Mouse (Mus musculus) layer of hippocampus, adult 9-10 months (tissue): ENCODE data around the gene Gm20388.

Experiments used
- DNase-seq: peaks from one replicate; pipeline ENCODE4 v3.0.0; 2022; ENCODE audit warnings: low spot score

Gene Gm20388

GRCm38 (mm10) chr8:123823532-123824123, 3913.0 kb downstream of the Gm20388 start:
- no peak for DNase-seq

- DNase-seq = no peak
Observed at GRCm38 (mm10) chr8:123826001-123826400, 3915.4 kb downstream of the Gm20388 start.

GRCm38 (mm10) chr8:123826758-123827157, 3916.1 kb downstream of the Gm20388 start:
- no peak for DNase-seq

- DNase-seq = no peak
Observed at GRCm38 (mm10) chr8:123827523-123827922, 3916.9 kb downstream of the Gm20388 start.

DNA sequence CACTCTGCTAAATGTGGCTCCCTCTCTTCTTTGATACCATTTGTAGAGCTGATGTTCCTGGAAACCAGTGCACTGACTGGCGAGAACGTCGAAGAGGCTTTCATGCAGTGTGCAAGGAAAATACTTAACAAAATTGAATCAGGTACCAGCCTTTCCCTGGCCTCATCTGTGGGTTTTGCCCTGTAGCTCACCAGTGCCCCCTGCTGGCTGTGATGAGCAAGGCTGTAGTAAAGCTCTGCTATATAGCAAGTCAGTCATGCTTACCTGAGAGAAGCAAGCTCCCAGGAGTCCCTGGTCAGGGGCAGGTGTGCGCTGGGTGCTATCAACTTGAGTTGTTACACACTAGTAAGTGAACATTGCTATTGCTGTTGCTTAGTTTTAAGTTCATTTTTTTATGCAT, 3922.1 kb downstream of the Gm20388 start:
- DNase-seq = no peak

GRCm38 (mm10) chr8:123835451-123835850, 3924.8 kb downstream of the Gm20388 start:
- no peak for DNase-seq

DNA sequence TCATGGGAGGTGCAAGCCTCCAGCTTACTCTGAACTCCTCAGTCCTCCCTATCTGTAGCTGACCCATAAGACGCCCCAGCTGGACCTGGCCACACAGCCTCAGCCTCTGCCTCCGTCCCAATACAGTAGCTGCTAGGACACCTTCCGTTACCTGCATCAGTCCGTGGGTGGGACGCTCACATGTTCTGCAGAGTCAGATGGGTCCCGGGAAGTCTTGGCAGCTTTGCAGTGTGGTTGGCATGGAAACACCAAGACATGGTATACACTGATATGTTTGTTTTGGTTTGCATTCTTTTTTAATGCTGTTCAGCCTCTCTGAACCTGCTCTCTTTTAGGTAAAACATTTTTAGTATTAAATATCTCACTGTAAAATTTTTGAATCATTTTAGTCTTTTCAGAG, 3925.7 kb downstream of the Gm20388 start:
- DNase-seq = no peak

GRCm38 (mm10) chr8:123838496-123838895, 3927.9 kb downstream of the Gm20388 start:
- no peak for DNase-seq

DNA sequence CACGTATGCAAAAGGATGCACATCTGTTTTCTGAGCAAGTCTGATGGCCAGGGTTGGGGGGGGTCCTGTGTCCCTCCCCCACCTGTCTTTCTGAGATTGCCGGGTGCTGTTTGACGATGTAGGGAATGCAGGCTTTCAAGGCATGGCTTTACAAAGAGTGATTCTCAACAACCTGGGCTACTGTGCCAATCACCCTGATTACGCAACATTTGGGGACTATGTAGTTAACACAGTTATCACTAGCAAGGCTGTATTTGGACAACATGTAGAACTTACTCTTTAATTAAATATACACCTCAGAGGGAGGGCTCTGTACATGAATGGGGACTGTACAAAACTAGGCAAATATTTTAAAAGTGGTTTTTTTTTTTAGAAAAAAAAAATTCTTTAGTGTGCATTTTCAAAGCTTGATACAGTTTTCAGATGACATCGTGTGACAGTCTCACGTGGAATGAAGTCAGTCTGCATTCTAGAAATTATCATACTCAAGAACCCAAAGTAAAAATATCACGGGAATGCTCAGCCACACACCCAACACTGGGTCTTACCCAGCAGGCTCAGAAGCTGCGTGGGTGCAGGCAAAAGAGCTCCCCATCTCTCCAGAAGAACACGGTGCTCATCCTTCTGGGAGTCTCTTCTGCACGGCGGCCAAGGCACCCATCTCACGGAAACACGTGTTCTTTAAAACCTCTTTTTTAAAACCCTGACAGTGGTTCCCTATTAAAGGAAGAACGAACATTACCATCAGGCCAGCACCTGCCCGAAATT, 3930.1 kb downstream of the Gm20388 start:
- no peak for DNase-seq

DNA sequence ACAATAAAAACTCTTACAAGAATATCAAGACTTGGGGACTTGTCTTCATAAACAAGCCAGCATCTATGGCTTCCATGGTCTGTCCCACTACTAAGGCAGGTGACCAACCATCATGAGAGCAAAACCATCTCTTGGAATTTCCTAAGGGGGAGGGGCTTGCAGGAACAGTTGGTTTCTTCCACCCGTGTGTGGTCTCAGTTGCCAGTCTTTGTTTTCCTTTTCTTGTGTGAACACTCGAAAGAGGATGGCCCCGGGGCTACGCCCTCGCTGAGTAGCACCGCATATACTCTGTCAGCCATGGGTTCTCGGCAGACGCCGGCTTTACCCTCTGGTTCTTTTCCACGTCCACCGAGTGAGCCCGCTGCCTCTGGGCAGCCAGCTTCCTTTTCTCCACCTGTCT, 3931.4 kb downstream of the Gm20388 start:
- DNase-seq = no peak

DNA sequence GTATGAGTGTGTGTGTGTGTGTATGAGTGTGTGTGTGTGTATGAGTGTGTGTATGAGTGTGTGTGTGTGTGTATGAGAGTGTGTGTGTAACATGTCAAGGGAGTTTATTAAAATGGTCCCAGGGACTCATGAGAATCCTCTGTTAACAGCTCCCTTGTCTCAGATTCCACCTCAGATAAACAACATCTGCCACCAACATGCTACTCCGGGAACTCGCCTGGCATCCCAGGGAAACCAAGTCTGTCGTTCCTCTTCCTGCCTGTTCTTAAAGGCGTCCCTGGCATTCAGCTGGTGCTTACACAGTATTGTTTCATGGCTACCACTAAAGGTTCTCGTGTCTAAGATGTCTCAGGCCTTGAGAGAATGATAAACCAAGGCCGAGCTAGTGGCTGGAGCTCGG, 3933.7 kb downstream of the Gm20388 start:
- no peak for DNase-seq

- no peak for DNase-seq
Observed at GRCm38 (mm10) chr8:123845114-123845513, 3934.5 kb downstream of the Gm20388 start.

- DNase-seq = no peak
Observed at GRCm38 (mm10) chr8:123845991-123846390, 3935.3 kb downstream of the Gm20388 start.

- no peak for DNase-seq
Observed at GRCm38 (mm10) chr8:123846509-123846908, 3935.9 kb downstream of the Gm20388 start.

DNA sequence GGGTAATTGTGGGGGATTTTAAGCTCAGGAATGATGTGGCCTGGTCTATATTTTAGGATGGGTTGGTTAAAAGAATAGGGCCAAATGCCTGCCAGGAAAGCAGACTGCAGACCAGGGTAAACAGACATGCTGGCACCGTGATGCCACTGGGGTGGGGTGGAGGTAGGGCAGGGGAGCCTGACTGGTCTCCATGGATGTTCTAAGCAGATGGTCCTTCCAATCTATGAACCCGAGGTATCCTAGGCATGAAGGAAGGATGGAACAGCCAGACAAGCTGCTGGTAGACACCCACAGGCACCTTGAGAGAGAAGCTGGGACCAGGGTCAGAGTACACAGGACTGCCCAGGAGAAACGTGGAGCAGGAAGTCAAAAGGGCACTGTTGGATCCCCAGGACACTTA, 3936.9 kb downstream of the Gm20388 start:
- no peak for DNase-seq

- no peak for DNase-seq
Observed at GRCm38 (mm10) chr8:123849352-123849751, 3938.7 kb downstream of the Gm20388 start.

- DNase-seq = no peak
Observed at GRCm38 (mm10) chr8:123851590-123851989, 3940.9 kb downstream of the Gm20388 start.

DNA sequence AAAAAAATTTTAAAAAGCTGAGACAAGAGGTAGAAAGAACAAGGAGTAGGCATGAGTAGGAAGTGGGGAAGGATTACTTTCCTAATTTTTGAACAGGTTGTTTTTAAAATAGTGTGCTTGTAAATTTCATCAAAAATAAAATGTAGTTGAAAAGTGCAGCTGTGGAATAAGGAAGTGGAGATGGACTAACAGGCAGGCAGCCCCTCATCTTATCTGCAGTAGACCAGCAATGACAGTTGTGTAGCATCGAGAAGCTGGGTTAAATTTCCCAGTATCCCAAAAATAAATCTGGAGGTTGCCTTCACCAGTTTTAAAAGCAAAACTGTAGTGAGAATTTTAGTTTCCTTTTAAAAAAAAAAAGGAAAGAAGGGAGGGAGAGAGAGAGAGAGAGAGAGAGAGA, 3943.6 kb downstream of the Gm20388 start:
- DNase-seq = no peak

GRCm38 (mm10) chr8:123854733-123855475, 3944.3 kb downstream of the Gm20388 start:
- DNase-seq = no peak

- DNase-seq = no peak
Observed at GRCm38 (mm10) chr8:123857361-123857760, 3946.7 kb downstream of the Gm20388 start.

- DNase-seq = no peak
Observed at GRCm38 (mm10) chr8:123858574-123858940, 3947.9 kb downstream of the Gm20388 start.

DNA sequence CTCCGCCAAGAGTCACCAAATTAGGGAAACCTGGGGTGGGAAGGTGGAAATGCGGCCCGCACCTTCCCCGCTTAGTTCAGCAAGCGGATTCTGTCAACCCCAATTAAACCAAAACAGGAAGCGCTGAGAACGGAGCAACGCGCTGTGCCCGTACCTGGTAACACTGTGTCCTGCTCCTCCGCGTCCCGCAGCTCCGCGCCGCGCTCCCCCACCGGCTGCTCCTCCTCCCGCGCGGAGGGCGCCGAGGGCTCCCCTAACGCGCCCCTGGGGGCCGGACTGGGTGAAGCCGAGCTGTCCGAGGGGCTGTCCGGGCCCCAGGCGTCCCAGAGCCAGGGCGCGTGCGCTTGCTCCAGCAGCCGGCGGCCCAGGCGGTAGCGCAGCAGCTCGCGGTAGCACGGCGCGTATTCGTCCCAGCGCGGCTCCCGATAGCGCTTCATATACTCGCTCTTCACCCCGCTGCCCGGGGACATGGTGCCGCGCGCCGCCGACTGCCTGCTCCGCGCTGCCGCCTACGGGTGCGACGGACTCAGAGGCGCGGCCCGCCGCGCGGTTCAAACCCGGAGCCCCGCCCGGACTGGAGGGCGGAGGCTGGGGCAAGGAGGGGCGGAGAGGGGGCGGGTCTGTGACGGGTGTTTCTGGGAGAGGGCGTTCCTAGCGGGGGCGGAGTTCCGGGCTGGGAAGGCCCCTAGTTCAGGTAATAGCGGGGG, 3948.5 kb downstream of the Gm20388 start:
- DNase-seq = peak; percentile 66
